Mouse (Mus musculus) embryonic facial prominence, embryonic 14.5 days (tissue): ENCODE data around the gene Lpcat4. TPM values are rescaled to one million over a fixed set of nuclear protein-coding genes. Genes with fewer than 3 reads are reported as not detected.
"Not testable (repeated sequence)": the region's sequence is repeated elsewhere in the genome, so short reads cannot be mapped to it uniquely, and the experiment has no call there.

Source experiments
- ATAC-seq: fragments of 200-750 bp; cut with Nextera tagmentation; 2 replicates; pipeline ENCODE4 v1.8.0; 2017; ENCODE audit warnings: low read depth, moderate number of reproducible peaks, moderate TSS enrichment
- DNase-seq: peaks from one replicate; pipeline ENCODE4 v3.0.0-alpha.2; 2015; ENCODE audit warnings: low spot score
- H3K27ac ChIP-seq: fragments of 300-500 bp; sonication (generic); replicated peaks from 2 replicates; pipeline ENCODE4 v1.5.1; 2014; ENCODE audit warnings: low read depth, mild to moderate bottlenecking, low read length, moderate library complexity
- H3K27me3 ChIP-seq: fragments of 300-500 bp; sonication (generic); replicated peaks from 2 replicates; pipeline ENCODE4 v1.6.1; 2014; ENCODE audit warnings: low read length; ENCODE audit not compliant: control insufficient read depth, insufficient read depth
- H3K36me3 ChIP-seq: fragments of 300-500 bp; sonication (generic); 2 replicates; pipeline ENCODE4 v1.6.1; 2014; ENCODE audit warnings: low read length, mixed read lengths; ENCODE audit not compliant: control insufficient read depth, insufficient read depth
- H3K4me1 ChIP-seq: fragments of 300-500 bp; sonication (generic); 2 replicates; pipeline ENCODE4 v1.6.1; 2014; ENCODE audit warnings: antibody characterized with exemption, low read length; ENCODE audit not compliant: control insufficient read depth, insufficient read depth
- H3K4me2 ChIP-seq: fragments of 300-500 bp; sonication (generic); 2 replicates; pipeline ENCODE4 v1.6.1; 2014; ENCODE audit warnings: low read depth, mild to moderate bottlenecking, low read length, moderate library complexity, mixed read lengths
- H3K4me3 ChIP-seq: fragments of 300-500 bp; sonication (generic); 2 replicates; pipeline ENCODE4 v1.5.1; 2014; ENCODE audit warnings: low read depth, mild to moderate bottlenecking, low read length
- H3K9ac ChIP-seq: fragments of 300-500 bp; sonication (generic); 2 replicates; pipeline ENCODE4 v1.6.1; 2014; ENCODE audit warnings: low read depth, mild to moderate bottlenecking, low read length, moderate library complexity, mixed read lengths
- H3K9me3 ChIP-seq: fragments of 300-500 bp; sonication (generic); 2 replicates; pipeline ENCODE4 v1.6.1; 2016; ENCODE audit warnings: low read length; ENCODE audit not compliant: control insufficient read depth
- WGBS: fragments of 180-500 bp; shearing (Covaris S2); extraction: QIAGEN DNeasy Blood & Tissue Kit; methylation state at CpG from one replicate; pipeline ENCODE4 v1.1.7; 2014; 5-methylcytosine and 5-hydroxymethylcytosine counted together
- polyA plus RNA-seq: library from polyadenylated mRNA; unstranded; fragments of >200 nt; fragmentation: Nextera tagmentation; extraction: Ambion mirVana; gene quantifications from 2 replicates; pipeline ENCODE4 v1.2.1, GENCODE M21; 2014

Lpcat4 gene
- polyA plus RNA-seq, 1 experiment from 2014 or later = 17.5 TPM

- Histone ChIP-seq H3K4me1 (peaks cover 7% of the 10 kb centered on the region), H3K27me3 (no peaks in the 10 kb centered on the region), H3K9me3 (no peaks in the 10 kb centered on the region), H3K4me3 (peak overlapping the region; percentile 40), H3K27ac (no peak overlapping the region), H3K36me3 (no peaks in the 10 kb centered on the region), H3K9ac (peak overlapping the region; percentile 56), H3K4me2 (peak overlapping the region; percentile 65)
- peak; percentile 93 for DNase-seq
- under 1% methylated on average over 21 of the region's 21 CpGs for WGBS
- ATAC-seq = peak; percentile 94
Measured at GRCm38 (mm10) chr2:112284363-112285030, 45.2 kb downstream of the Lpcat4 start.

GRCm38 (mm10) chr2:112285031-112285390 lies 45.7 kb downstream of the Lpcat4 start:
- Histone ChIP-seq H3K27ac (no peak overlapping the region), H3K4me2 (peak overlapping the region; percentile 65), H3K4me3 (peak overlapping the region; percentile 40), H3K9me3 (no peaks in the 10 kb centered on the region), H3K9ac (peak overlapping the region; percentile 56; the same call in 1 of the 2 replicates), H3K4me1 (peaks cover 7% of the 10 kb centered on the region), H3K36me3 (no peaks in the 10 kb centered on the region), H3K27me3 (no peaks in the 10 kb centered on the region)
- DNase-seq (no peak), ATAC-seq (no peak)
- WGBS = 45% methylated on average over 6 of the region's 6 CpGs

GRCm38 (mm10) chr2:112286062-112286461 lies 46.8 kb downstream of the Lpcat4 start:
- 93% methylated on average over 1 of the region's 1 CpGs for WGBS

GRCm38 (mm10) chr2:112287059-112287458 lies 47.8 kb downstream of the Lpcat4 start:
- H3K27ac ChIP-seq = no peak overlapping the region
- no peaks in the 10 kb centered on the region for H3K36me3 ChIP-seq
- peaks cover 7% of the 10 kb centered on the region for H3K4me1 ChIP-seq
- no peaks in the 10 kb centered on the region for H3K27me3 ChIP-seq
- H3K9ac ChIP-seq = no peak overlapping the region
- ATAC-seq (peak; percentile 61; the same call in 1 of the 2 replicates), DNase-seq (peak; percentile 48)
- WGBS = 63% methylated on average over 4 of the region's 4 CpGs
- no peaks in the 10 kb centered on the region for H3K9me3 ChIP-seq
- no peak overlapping the region for H3K4me3 ChIP-seq
- no peak overlapping the region for H3K4me2 ChIP-seq

More at GRCm38 (mm10) chr2:112286062-112286461, 46.8 kb downstream of the Lpcat4 start:
- H3K36me3 ChIP-seq, H3K27ac ChIP-seq, H3K4me2 ChIP-seq, ATAC-seq, H3K27me3 ChIP-seq, H3K9ac ChIP-seq, DNase-seq, H3K9me3 ChIP-seq, H3K4me1 ChIP-seq, H3K4me3 ChIP-seq: not testable (repeated sequence)

GRCm38 (mm10) chr2:112289507-112289906 lies 50.2 kb downstream of the Lpcat4 start:
- Histone ChIP-seq H3K4me3 (no peak overlapping the region), H3K9me3 (no peaks in the 10 kb centered on the region), H3K36me3 (no peaks in the 10 kb centered on the region), H3K9ac (no peak overlapping the region), H3K27ac (no peak overlapping the region), H3K27me3 (no peaks in the 10 kb centered on the region), H3K4me1 (no peaks in the 10 kb centered on the region; the same call in 1 of the 2 replicates), H3K4me2 (no peak overlapping the region)
- 83% methylated on average over 3 of the region's 3 CpGs for WGBS
- no peak for DNase-seq
- ATAC-seq = no peak

GRCm38 (mm10) chr2:112292823-112293222 lies 53.6 kb downstream of the Lpcat4 start:
- Histone ChIP-seq H3K4me3 (no peak overlapping the region), H3K27ac (no peak overlapping the region), H3K27me3 (no peaks in the 10 kb centered on the region), H3K9ac (no peak overlapping the region), H3K4me2 (no peak overlapping the region), H3K9me3 (no peaks in the 10 kb centered on the region), H3K4me1 (no peaks in the 10 kb centered on the region), H3K36me3 (no peaks in the 10 kb centered on the region)
- DNase-seq (no peak), ATAC-seq (no peak)
- 83% methylated on average over 2 of the region's 2 CpGs for WGBS

- Histone ChIP-seq H3K4me3 (no peak overlapping the region), H3K36me3 (no peaks in the 10 kb centered on the region), H3K27me3 (no peaks in the 10 kb centered on the region), H3K9ac (no peak overlapping the region), H3K4me1 (no peaks in the 10 kb centered on the region), H3K4me2 (no peak overlapping the region), H3K9me3 (no peaks in the 10 kb centered on the region), H3K27ac (no peak overlapping the region)
- DNase-seq (no peak), ATAC-seq (no peak)
- WGBS = 79% methylated on average over 3 of the region's 3 CpGs
Measured at GRCm38 (mm10) chr2:112296211-112296610, 56.9 kb downstream of the Lpcat4 start.
